Mouse (Mus musculus): Measurements from ENCODE around the gene 1700025G04Rik.

1700025G04Rik gene

DNA sequence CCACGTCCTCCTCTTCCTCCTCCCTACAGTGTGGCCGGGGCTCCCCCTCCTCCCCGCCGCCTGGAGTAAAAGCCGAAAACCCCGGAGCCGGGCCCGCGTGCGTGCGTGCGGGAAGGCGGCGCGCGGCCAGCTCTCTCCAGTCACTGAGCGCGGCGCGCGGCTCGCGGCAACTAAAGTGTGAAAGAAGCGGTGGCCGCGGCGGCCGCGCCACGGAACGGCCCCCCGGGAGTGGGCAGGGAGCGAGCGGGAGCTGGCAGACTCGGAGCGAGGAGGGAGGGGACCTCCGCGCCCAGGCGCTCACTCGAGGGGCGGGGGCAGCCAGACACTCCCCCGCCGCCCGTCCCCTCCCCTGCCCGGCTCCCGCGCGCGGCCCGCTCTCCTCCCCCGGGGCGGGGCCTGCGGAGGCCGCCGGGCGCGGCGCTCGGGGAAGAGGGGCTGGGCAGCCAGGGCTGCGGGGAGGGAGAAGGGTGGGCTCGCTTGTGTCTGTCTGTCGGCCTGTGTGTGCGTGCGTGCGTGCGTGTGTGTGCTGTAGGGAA, at the start of gene 1700025G04Rik:
Gene 1700025G04Rik, minus strand, starts transcription at position 108 of the 536 bp plus-strand sequence.
- DNase-seq, result peak; percentile 80

DNA sequence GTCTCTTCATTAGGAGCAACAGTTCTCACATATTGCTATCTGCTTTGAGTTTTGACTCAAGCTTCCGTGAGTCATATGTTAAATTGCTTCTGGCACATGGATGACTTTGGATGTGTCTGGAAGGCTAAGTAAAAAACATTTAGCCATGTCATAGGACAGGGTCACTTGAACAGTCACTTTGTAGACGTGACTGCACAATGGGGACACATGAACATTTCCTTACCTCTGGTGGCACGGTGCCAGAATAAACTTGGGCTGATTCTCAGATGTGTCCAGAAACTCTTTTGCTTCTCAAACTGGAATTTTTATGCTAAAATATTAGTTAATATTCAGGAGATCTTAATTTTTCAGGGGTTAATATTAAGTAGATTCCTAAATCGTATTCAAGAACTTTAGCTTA, 49.6 kb upstream of the 1700025G04Rik start:
- DNase-seq, result no peak

DNA sequence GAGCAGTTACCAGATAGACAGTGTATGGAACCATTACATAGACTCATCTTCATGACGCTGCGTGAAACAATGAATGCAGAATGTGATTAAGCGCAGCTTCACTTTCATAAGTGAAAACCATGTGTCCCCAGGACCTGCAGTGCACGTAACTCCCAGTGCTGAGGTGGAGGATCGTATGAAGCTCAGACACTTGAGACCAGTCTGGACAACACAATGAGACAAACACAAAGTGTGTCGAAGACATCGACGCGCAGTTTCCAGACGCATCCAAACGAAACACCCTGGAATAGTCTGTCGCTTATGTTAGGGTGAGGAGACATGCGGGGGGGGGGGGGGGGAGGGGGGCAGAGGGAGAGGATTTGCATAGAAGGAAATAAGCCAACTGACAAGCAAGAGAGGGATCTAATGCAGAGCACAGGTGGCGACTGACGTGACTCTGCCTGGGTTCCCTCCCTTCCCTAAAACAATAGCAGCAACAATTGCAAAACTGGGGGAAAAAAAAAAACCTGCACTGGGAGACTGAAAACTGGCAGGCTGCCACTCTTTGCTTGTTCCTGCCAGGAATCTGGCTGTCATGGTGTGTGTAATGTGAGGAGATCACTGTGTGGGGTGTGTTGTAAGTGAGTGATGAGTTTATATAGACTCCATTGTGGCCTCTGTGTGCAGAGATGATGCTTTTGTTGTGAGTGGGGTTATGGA, 40.3 kb upstream of the 1700025G04Rik start:
- peak; percentile 44 for DNase-seq

DNA sequence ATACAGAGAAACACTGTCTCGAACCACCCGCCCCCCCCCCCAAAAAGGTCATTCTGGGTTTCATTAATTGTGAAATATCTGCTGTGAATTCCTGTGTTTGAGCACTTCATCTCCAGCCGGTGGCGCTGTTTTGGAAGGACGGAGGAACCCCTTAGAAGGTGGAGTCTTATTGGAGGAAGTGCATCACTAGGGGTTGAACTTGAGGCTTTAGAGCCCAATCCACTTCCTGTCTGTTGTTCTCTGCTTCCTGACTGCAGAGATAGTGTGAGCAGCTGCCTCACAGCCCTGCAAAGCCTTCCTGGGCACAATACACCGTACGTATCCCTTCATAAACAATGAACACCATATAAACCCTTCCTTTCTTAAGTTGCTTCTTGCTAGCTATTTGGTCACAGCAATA, 35.5 kb upstream of the 1700025G04Rik start:
- no peak for DNase-seq

DNA sequence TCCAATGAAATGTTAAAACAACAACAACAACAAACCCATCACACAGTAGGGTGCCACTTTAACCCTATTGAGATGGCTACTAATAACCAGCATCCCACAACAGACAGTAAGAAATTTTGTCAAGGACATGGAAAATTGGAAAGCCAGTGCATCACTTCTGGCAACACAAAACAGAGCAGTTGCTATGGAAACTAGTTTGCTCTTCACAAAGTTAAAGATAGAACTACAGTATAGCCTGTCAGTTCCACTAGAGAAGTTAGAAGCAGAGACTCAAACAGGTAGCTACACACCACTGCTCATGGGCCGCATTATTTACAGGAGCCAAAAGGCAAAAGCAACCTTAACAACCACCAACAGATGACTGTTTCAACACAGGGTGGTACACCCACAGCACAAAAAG, 20.2 kb upstream of the 1700025G04Rik start:
- DNase-seq, result no peak

DNA sequence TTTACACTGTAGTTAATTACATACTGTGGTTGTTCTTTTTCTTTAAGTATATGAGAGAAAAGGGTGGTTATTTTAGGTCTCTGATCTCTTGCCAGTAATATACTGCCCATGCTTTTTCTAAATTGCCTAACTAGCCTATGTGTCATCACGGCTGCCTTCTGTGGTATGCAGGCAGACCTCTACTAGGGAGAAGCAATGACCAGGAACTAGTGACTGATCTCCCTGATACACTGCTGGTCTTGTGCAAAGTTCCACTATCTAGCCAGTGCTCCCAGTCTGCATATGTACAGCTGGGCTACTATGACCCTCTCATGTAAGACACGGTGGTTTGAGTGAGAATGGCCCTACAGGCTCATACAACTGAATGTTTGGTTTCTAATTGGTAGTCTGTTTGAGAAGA, 16.2 kb upstream of the 1700025G04Rik start:
- DNase-seq, result no peak

DNA sequence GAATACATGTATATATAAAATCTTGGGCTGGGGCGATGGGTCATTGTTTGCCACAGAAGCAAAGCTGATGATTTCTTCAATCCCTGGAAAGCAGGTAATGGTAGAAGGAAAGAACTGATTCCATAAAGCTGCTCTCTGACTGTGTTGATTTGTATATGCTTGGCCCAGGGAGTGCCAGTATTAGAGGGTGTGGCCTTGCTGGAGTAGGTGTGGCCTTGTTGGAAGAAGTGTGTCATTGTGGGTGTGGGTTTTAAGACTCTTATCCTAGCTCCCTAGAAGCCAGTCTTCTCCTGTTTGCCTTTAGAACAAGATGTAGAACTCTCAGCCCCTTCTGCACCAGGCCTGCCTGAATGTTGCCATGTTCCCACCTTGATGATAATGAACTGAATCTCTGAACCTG, 15.3 kb upstream of the 1700025G04Rik start:
- no peak for DNase-seq

DNA sequence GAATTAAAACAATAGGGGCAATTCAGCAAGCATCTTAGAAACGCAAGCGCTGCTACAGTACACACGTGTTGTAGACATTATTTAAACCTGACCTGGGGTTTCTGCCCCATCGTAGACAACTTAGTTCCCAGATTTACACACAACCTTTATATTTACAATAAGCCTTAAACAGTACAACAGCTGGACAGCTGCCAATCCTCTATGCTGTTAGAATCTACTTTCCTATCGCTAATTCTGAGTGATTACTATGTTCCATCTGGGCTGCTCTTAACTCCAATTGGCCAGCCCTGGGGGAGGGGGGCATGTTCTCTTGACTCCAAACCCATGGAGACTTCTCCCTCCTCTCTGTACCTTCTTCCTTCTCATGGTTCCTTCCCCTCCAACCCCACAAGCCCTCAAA, 11.8 kb upstream of the 1700025G04Rik start:
- no peak for DNase-seq

DNA sequence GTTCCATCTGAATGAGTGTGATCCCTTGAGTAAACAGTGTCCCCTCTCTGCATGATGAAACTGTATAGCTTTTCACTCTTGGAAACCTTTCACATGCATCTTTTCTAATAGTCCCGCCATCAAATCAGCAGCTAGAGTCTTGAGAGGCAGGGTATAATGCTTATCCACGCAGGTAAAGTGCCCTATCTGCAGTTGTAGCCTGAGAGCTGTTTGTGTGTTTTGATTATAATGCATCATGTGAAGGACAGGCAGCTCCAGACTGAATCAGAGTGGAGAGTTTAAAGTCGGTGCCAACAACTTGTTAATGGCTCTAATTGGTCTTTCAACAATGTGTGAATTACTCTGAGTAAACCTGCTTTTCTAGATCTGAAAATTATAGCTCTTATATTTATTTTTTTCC, 6.1 kb upstream of the 1700025G04Rik start:
- no peak for DNase-seq

DNA sequence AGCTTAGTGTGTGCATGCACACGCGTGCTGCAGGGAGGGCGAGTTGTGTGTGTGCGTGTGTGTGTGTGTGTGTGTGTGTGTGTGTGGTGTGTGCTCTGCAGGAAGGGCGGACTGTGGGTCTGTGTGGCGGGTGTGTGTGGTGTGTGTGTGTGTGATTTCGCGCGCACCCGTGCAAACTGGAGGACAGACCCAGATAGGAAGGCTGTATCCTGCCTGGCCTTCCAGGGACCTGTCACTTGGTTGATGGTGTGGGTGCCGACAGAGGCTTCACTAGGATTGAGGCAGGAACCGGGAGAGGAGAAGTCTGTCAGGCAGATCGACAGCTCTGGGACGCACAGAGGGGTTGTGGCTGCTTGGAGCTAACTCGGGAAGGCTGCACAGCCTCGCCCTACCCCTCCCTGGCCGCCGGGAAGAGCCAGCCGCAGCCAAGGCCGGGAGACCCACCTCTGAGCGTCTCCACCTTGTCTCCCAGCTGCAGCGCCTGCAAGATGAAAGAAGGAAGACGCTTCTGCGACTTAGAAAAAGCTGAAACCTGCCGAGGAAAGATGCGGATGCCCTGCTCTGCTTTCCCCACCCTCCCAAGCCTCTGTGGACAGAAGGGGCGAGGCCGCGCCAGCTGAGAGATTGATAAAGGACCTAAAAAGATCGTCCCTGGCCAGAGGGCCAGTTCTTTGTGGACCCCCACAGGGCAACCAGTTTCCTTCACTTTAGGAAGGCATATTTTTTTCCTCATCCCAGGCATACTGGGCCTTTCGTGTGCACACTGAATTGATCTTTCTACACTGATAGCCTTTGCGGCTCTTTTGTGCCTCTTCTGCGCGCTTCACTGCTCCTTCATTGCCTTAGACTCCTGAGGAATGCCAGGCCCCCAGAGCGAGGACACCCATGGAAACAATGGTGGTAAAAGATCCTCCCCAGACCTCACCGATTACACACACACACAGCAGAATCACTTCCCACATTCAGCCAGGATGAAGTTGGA, 930 bp upstream of the 1700025G04Rik start:
- peak; percentile 32 for DNase-seq

DNA sequence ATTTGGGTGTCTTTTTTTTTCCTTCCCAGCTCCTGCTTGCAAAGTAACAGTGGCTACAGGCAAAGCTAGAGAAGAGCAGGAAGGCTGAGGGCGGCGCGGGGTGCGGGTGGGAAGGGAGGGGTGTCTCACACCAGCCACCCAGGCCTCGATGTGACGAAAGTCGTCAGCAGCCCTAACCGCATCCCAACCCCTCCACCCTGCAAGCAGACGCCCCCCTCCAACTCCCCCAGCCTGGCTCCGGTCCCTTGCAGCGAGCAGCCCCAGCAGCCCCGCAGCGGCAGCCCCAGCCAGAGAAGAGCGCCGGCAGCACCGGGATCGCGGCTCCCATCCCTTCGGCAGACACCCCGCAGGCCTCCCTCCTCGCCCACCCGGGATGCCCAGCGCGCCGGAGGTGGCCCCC, 399 bp downstream of the 1700025G04Rik start:
- DNase-seq, result peak; percentile 8

DNA sequence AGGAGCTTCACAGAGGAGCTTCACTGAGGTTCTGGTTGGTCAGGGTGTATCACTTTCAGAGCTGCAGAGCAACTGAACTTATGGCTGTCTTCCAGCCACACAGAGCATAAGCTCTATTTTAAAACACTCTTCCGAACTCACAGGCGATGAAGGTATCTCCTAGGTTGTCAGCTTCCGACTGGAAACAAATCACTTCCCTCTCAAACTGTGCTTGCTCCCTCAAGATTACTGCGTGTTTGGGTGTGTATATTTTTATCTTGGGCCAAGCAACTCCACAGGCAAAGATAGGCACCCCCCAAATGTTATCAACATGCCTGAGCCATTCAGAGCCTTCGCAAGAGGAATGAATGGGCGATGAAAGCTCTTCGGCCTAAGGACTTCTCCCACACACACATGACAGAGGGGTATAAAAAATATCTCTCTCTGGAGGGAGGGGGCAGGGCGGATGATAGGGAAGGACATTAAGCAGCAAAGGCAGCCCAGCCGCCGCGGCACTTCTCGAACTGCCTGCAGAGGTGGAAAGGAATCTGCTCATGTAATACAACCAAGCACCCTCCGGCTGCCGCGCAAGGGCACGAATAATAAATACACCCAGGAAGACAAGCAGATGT, 1.0 kb downstream of the 1700025G04Rik start:
- peak; percentile 41 for DNase-seq

DNA sequence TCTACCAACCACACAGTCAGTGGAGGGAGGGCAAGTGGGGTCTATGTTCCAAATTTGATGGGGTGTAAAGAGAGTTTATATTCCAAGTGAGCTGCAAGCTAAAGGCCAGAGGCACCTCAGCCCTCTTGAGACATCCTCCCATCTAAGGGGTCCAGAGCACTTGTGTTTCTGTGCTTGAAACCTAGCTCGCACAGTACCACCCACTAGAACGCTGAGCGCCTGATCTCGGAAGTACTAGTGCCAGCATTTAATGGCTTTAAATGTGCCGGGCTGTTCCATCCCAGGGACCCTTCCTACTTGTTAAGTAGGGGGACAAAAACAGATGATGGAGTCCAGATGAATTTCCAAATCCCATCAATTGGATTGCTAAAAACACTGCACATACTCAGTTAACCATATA, 1.9 kb downstream of the 1700025G04Rik start:
- DNase-seq, result no peak

DNA sequence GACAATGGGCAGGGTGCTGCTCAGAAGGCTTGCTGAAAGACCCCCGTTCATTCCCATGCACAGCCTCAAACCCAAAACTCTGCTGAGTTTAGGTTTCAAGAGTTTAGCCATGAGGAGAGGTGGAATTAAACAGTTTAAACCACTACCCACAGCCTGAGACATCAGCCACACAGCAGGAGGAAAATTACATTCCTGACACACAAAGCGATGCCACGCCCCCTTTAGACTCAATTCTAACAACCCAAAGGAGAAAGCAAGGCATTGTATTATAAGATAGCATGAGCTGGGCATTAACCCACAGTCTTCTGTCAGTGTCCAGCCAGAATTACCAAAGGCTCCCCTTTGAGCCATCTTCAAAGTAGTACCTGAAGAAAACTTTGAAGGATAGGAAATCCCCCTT, 3.0 kb downstream of the 1700025G04Rik start:
- no peak for DNase-seq

DNA sequence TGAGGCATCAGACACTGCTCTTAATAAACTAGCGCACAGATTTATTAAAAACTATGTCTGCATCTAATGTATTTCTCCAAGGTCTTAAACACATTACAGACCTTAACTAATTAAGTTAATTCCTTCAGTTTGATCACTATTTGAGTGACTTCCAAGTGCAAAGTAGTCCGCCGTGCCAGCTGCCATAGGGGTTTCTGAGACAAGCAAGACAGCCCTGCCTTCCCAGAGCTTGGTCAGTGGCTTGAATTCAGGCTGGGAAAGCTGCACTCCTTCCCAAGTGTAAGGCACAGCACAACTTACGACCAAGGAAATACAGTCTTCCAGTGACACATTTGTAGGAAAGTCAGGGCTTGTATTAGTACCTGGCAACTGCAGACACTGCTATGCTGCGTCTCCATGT, 4.4 kb downstream of the 1700025G04Rik start:
- DNase-seq, result no peak

DNA sequence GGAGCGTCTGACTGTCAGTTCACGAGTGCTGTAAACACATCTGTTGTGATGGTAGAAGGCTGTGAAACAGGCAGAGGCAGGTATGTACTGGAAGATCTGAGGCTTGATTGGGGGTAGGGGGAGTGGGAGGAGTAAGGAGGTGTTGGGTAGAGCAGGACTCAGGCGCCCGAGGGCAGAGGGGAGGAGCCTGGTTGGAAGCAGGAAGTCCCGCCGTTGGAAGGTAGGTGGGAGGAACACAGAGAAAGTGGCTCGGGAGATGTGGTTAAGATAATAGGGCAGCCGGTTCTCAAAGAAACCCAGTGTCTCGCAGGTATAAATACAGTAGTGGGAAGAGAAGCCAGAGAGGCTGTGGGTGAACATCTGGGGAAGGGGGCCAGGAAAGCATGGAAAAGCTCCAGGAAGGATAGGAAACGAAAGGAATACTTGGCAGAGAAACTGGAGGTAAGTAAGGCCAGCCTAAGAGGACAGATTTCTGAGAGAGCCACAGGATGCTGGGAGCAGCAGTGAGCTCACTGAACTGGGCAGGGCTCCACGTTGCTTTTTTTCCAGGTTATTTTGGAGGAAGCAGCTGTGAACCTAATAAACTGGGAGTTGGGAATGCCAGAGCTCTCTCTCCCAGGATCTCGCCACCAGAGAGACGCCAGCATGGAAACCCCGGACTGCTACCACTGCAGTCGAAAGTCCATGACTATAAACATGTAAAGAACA, 5.1 kb downstream of the 1700025G04Rik start:
- DNase-seq, result peak; percentile 60

DNA sequence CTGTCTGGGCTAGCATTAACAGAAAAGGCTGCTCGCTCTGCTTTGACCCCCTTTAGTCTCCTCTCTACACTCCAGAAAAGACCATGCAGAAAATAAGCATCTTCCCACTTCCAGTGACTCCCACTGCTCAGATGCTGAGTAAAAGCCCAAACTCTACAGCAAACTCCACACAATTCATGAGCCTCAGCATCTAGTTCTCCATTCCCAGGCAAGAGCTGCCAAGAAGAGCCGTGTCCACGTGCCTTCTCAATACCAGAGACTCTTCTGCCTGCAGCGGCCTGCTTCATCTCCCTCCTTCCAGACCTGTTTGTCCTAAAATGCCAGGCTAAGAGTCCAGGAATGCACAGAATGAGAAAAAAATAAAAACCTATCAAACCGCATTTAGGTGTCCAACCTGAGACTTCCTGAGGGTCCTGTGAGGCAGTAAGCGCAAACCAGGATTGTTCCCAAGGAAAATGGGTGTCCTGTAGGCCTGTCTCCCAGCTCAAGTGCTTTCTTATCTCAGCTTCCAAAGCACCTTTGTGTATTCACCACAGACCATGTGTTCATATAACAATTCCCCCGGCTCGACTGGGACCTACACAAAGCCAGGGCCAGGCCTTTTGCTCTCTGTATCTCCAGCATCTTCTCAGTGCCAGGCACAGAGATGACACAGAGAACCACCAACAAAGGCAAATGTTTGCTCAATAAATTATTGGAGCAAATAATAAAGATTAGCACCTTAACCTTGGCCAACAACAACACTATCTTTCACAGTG, 7.8 kb downstream of the 1700025G04Rik start:
- DNase-seq, result no peak

DNA sequence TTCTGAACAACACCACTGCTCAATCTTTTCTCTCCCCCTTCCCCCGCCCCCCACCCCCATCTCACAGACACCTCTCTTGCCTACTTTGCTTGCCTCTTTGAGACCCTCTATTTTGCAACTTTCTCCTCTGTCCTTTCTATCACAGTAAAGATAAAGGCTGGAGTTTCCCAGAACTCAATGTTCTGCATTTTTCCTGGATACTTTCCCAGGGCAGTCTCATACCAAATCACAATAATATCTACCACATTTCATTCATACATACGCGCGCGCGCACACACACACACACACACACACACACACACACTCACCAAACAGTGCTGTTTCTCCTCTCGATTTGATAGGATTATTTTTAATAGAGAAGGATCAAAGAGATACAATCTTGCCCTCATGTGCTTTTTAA, 8.8 kb downstream of the 1700025G04Rik start:
- DNase-seq, result no peak

DNA sequence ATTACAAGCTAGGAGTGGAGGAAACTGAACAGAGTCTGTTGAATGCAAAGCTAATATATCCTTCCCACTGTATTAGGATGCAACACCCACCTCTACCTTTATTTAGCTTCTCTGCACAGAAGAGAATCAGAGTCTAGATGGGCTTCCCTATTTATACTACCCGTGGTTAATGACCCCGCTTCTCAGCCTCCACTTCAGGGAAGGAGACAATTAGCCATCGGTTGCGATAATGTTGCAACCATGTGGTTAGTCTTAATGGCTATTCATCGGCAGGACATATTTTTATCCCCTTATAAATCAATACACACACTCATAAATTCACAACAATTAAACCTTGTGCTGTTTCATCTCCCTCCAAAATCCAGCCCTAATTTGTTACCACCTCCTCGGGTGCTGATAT, 9.7 kb downstream of the 1700025G04Rik start:
- DNase-seq, result no peak

DNA sequence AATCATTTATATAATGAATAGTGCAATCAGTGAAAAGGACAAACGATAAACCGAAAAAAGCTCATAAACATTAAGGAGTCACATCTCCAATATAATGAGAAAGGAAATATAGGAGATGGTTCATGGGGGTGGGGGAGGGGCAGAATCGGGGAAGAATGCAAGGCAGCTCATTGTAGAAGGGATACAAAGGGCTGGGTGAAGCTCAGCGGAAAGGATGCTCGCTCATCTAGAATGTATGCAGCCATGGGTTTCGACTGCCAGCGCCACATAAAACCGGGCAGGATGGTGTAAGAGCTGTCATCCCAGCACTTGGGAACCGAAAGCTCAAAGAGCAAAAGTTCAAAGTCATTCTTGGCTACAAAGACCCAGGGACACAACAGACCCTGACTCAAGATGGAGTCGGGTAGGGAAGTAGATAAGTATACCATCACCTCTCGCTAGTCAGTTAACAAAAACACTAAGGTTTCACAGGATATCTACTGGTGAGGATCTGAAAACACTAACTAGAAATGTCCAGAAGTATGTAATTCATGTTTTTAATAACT, 12.7 kb downstream of the 1700025G04Rik start:
- no peak for DNase-seq

DNA sequence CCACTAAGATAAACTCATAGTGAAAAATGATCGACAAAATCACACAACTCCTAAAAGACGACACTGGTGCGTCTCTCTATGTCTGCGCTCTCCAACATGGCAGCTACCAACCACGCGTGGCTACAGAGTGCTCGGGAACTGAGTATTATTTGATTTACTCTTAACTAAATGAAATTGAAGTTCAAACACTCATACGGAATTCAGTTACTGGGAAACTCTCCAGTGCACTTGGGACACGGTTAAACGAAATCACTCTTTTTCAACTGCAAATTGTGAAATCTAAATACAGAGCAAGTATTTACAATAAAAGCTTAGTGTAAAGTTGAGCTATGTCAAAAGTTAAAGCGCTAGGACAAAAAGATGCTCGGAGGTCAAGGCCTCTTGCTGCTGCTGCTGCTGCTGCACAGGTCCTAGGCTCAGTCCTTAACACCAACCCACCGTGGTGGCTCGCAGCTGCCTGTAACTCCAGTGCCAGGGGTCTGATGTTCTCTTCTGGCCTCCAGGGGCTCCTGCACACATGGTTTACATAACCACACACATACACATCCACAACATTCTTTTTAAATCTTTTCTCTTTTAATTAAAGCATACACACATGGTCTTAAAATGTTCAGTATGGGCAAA, 13.6 kb downstream of the 1700025G04Rik start:
- DNase-seq, result peak; percentile 16
